Mouse (Mus musculus) stomach, postnatal 0 days (tissue): Measurements from ENCODE around the gene Fcgrt. TPM values are rescaled to one million over a fixed set of nuclear protein-coding genes. Genes with fewer than 3 reads are reported as not detected.

Source experiments
- ATAC-seq: fragments of 200-750 bp; cut with Nextera tagmentation; 2 replicates; pipeline ENCODE4 v1.8.0; 2017; ENCODE audit not compliant: low FRiP score, low TSS enrichment
- DNase-seq: peaks from one replicate; pipeline ENCODE4 v3.0.0-alpha.2; 2016; ENCODE audit warnings: low spot score
- H3K27ac ChIP-seq: fragments of 300-500 bp; sonication (generic); replicated peaks from 2 replicates; pipeline ENCODE4 v1.5.1; 2014; ENCODE audit warnings: mild to moderate bottlenecking, control low read depth
- H3K27me3 ChIP-seq: fragments of 300-500 bp; sonication (generic); 2 replicates; pipeline ENCODE4 v1.6.1; 2014; ENCODE audit warnings: low read length; ENCODE audit not compliant: control insufficient read depth, insufficient read depth
- H3K36me3 ChIP-seq: fragments of 300-500 bp; sonication (generic); 2 replicates; pipeline ENCODE4 v1.6.1; 2014; ENCODE audit warnings: low read length, mixed read lengths; ENCODE audit not compliant: control insufficient read depth, insufficient read depth
- H3K4me1 ChIP-seq: fragments of 300-500 bp; sonication (generic); replicated peaks from 2 replicates; pipeline ENCODE4 v1.6.1; 2014; ENCODE audit warnings: antibody characterized with exemption; ENCODE audit not compliant: control insufficient read depth, insufficient read depth
- H3K4me2 ChIP-seq: fragments of 300-500 bp; sonication (generic); replicated peaks from 2 replicates; pipeline ENCODE4 v1.6.1; 2014; ENCODE audit warnings: low read depth, mild to moderate bottlenecking, control low read depth, moderate library complexity
- H3K4me3 ChIP-seq: fragments of 300-500 bp; sonication (generic); 2 replicates; pipeline ENCODE4 v1.5.1; 2014; ENCODE audit warnings: low read depth, low read length, control low read depth
- H3K9ac ChIP-seq: fragments of 300-500 bp; sonication (generic); 2 replicates; pipeline ENCODE4 v1.6.1; 2014; ENCODE audit warnings: mild to moderate bottlenecking, low read length, control low read depth, mixed read lengths
- H3K9me3 ChIP-seq: fragments of 300-500 bp; sonication (generic); 2 replicates; pipeline ENCODE4 v1.6.1; 2016; ENCODE audit warnings: low read length; ENCODE audit not compliant: control insufficient read depth
- CTCF ChIP-seq: IDR thresholded peaks from 2 replicates; pipeline ENCODE4 v1.5.1; 2016; ENCODE audit warnings: antibody characterized with exemption, low read depth, mild to moderate bottlenecking, moderate library complexity
- EP300 ChIP-seq: optimal IDR thresholded peaks from 2 replicates; pipeline ENCODE3; 2016; ENCODE audit warnings: antibody characterized with exemption
- WGBS: fragments of 180-500 bp; shearing (Covaris S2); extraction: QIAGEN DNeasy Blood & Tissue Kit; methylation state at CpG from one replicate; pipeline ENCODE4 v1.1.7; 2014; 5-methylcytosine and 5-hydroxymethylcytosine counted together
- polyA plus RNA-seq: library from polyadenylated mRNA; unstranded; fragments of >200 nt; fragmentation: Nextera tagmentation; extraction: Ambion mirVana; gene quantifications from 2 replicates; pipeline ENCODE4 v1.2.1, GENCODE M21; 2015

The Fcgrt gene
- polyA plus RNA-seq, 1 experiment from 2014 or later = 76.1 TPM

GRCm38 (mm10) chr7:45076501-45076900 lies 27.1 kb downstream of the Fcgrt start:
- Histone ChIP-seq H3K4me1 (no peaks in the 10 kb centered on the region), H3K4me2 (no peak overlapping the region), H3K27ac (no peak overlapping the region), H3K36me3 (peaks cover 9% of the 10 kb centered on the region; the same call in 1 of the 2 replicates), H3K4me3 (no peak overlapping the region), H3K27me3 (no peaks in the 10 kb centered on the region), H3K9ac (no peak overlapping the region), H3K9me3 (no peaks in the 10 kb centered on the region)
- no peak for DNase-seq
- ATAC-seq = no peak
- no peak for TF ChIP-seq EP300
- TF ChIP-seq CTCF = no peak
- WGBS = 90% methylated on average over 30 of the region's 30 CpGs

GRCm38 (mm10) chr7:45075405-45075804 lies 28.2 kb downstream of the Fcgrt start:
- DNase-seq = no peak
- ATAC-seq = peak; percentile 16; the same call in 1 of the 2 replicates
- TF ChIP-seq EP300 (no peak), CTCF (no peak)
- 70% methylated on average over 4 of the region's 4 CpGs for WGBS
- H3K9ac ChIP-seq = no peak overlapping the region
- H3K27ac ChIP-seq = no peak overlapping the region
- H3K9me3 ChIP-seq = no peaks in the 10 kb centered on the region
- H3K4me1 ChIP-seq = no peaks in the 10 kb centered on the region
- H3K36me3 ChIP-seq = peaks cover 9% of the 10 kb centered on the region; the same call in 1 of the 2 replicates
- no peak overlapping the region for H3K4me3 ChIP-seq
- no peak overlapping the region for H3K4me2 ChIP-seq
- no peaks in the 10 kb centered on the region for H3K27me3 ChIP-seq

- WGBS = 92% methylated on average over 12 of the region's 12 CpGs
- no peak for ATAC-seq
Measured at GRCm38 (mm10) chr7:45073949-45074348, 29.7 kb downstream of the Fcgrt start.

GRCm38 (mm10) chr7:45073171-45073707 lies 30.4 kb downstream of the Fcgrt start:
- Histone ChIP-seq H3K4me3 (no peak overlapping the region), H3K36me3 (peaks cover 9% of the 10 kb centered on the region; the same call in 1 of the 2 replicates), H3K27me3 (no peaks in the 10 kb centered on the region), H3K4me2 (no peak overlapping the region), H3K27ac (no peak overlapping the region), H3K9me3 (no peaks in the 10 kb centered on the region), H3K4me1 (no peaks in the 10 kb centered on the region), H3K9ac (no peak overlapping the region)
- 85% methylated on average over 7 of the region's 7 CpGs for WGBS
- DNase-seq = no peak
- TF ChIP-seq EP300 (no peak), CTCF (no peak)
- ATAC-seq = no peak

More at GRCm38 (mm10) chr7:45073949-45074348, 29.7 kb downstream of the Fcgrt start:
- H3K36me3 ChIP-seq = peaks cover 9% of the 10 kb centered on the region; the same call in 1 of the 2 replicates
- no peak overlapping the region for H3K4me2 ChIP-seq
- H3K4me1 ChIP-seq = no peaks in the 10 kb centered on the region
- H3K27ac ChIP-seq = no peak overlapping the region
- H3K9me3 ChIP-seq = no peaks in the 10 kb centered on the region
- TF ChIP-seq EP300 (no peak), CTCF (no peak)
- no peaks in the 10 kb centered on the region for H3K27me3 ChIP-seq
- DNase-seq = no peak
- H3K9ac ChIP-seq = no peak overlapping the region
- H3K4me3 ChIP-seq = no peak overlapping the region

- Histone ChIP-seq H3K4me3 (no peak overlapping the region), H3K4me1 (no peaks in the 10 kb centered on the region), H3K9me3 (no peaks in the 10 kb centered on the region), H3K9ac (no peak overlapping the region), H3K36me3 (peaks cover 4% of the 10 kb centered on the region; the same call in 1 of the 2 replicates), H3K27me3 (no peaks in the 10 kb centered on the region), H3K27ac (no peak overlapping the region), H3K4me2 (no peak overlapping the region)
- 72% methylated on average over 2 of the region's 2 CpGs for WGBS
- ATAC-seq (no peak), DNase-seq (no peak)
- TF ChIP-seq EP300 (no peak), CTCF (peak; percentile 64)
Measured at GRCm38 (mm10) chr7:45072230-45072629, 31.4 kb downstream of the Fcgrt start.

- H3K9ac ChIP-seq = no peak overlapping the region
- 83% methylated on average over 2 of the region's 2 CpGs for WGBS
Measured at GRCm38 (mm10) chr7:45069671-45070070, 34.0 kb downstream of the Fcgrt start.

More at GRCm38 (mm10) chr7:45069671-45070070, 34.0 kb downstream of the Fcgrt start:
- H3K9me3 ChIP-seq = no peaks in the 10 kb centered on the region
- DNase-seq (no peak), ATAC-seq (no peak)
- no peak overlapping the region for H3K27ac ChIP-seq
- H3K36me3 ChIP-seq = peaks cover 1% of the 10 kb centered on the region; the same call in 1 of the 2 replicates
- no peaks in the 10 kb centered on the region for H3K4me1 ChIP-seq
- H3K27me3 ChIP-seq = no peaks in the 10 kb centered on the region
- no peak overlapping the region for H3K4me3 ChIP-seq
- no peak overlapping the region for H3K4me2 ChIP-seq
- no peak for TF ChIP-seq CTCF
- TF ChIP-seq EP300 = no peak
